Mouse (Mus musculus) heart, postnatal 10 days (tissue): ENCODE measurements around the gene Myo16. TPM values are rescaled to one million over a fixed set of nuclear protein-coding genes. Genes with fewer than 3 reads are reported as not detected.
A peak's percentile ranks its signal among the peaks of the same experiment; 100 is the strongest.

Source experiments
- DNase-seq, 2 experiments: peaks; one replicate each; pipeline ENCODE4 v3.0.0; 2021
- intact Hi-C: fragments of 180-260 bp; cut with DNase I; formaldehyde crosslinking; loops from one replicate; pipeline ENCODE4 v1.15.1; 2025
- total RNA-seq, 2 experiments: library from RNA; stranded (reverse); gene quantifications; 2 replicates each; pipeline ENCODE4 v1.2.3; 2021

Myo16 gene
- 1 to 10 TPM; 7.6 to 8.0 TPM for total RNA-seq

DNA sequence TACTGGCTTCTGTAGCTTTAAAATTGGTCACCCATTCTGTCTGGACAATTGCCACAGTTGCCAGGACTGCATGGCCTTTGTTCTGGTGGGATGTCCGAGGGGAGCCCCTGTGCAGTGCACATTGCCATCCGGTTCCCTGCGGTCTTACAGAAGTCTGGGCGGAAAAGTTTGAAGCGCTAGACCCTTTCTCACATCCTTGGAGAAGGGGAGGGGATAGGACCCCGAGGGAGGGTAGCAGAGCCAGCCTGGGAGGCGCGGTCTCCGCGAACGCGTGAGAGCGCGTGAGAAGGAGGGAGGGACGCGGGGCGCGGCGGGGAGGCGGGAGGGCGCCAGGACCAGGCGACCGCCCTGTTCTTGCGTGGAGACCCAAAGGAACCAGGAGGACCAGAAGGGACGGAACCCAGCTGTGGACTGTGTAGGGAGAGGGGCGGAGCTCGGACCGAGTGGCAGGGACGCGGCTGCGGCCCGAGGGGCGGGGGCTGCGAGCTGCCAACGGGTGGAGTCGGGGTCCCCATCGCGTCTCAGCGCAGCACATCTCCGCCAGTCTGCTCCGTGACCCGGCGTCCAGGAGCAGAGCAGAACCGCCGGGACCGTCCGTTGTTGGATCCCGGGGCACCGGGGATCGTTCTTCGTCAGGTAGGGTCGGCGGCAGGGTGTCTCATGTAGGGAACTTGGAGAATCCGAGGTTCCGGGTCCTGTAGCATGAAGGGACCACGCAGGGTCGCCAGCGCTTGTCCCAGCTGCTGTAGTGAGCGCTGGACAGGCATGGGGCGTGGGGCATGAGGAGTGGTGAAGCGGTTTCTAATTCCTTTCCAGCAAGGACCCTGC, at the start of gene Myo16:
Myo16 (plus strand) TSS at position 301 of the 828 bp plus-strand sequence.
- intact Hi-C loops = no loop called here

DNA sequence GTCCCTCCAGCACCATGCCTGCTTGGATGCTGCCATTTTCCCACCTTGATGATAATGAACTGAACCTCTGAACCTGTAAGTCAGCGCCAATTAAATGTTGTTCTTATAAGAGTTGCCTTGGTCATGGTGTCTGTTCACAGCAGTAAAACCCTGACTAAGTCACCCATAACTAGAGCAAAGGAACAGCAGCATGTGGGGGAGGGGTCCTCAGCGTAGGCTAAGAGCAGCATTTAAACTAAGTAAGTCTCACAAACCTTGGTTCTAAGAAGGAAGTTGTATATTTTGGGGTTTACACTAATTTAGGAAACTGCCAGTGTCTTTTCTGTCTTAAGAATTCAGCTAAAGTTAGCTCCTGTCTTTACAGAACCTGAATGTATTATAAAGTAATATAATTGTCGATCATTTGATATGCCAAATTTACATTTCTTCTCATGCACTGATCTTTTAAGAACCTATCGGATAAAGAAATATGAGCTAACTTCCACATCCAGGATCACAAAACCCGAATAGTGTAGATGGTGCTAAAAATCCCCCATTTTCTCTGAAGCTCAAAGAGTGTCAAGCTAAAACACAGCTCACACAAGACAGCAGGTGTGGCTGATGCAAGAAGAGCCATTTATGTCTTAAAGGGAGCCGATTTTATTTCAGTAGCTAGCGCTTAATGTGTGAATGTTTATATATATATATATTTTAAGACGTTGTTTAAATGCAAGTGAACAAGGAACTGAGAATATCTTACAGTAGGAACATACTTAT, 45.0 kb upstream of the Myo16 start:
- intact Hi-C loops = no loop called here
- no peak for DNase-seq

More for the DNA sequence above, at the start of gene Myo16:
- DNase-seq = peak; percentile 4 to 7

DNA sequence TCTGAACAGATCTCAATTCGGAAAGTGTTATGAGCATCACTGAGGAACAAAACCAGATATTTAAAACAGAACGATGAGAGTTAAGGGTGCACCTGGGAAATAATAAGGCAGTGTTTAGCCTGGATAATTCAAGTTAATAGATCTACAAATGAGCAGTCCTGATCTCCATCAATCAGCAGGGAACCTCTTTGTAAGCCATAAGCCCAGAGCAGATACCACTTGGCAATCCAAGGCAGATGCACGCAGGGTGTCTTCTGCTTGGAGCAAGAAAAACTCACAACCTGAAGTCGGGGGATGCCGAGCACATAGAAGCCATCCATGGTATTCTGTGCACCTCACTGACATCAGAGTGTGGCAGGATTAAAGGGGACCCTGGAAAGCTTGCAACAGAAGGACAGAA, 31.0 kb upstream of the Myo16 start:
- intact Hi-C loops = no loop called here
- no peak for DNase-seq

DNA sequence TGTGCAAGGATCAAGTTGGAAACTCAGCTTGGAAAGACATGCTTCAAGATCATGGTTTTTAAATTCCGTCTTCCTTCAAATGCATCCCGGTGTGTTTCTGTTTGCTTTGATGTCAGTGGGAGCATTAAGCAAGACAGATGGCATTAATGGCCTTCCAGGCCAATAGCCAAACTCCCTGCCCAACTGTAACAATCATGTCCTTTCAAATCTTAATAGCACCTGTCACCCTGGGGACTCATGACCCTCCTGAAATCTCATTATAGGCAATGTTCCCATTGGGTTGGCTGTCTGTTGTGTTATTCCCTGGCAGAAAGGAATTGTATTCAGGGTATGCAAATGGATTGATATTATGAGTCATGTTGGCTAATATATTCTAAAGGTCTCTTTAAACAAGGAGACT, 30.3 kb upstream of the Myo16 start:
- no peak for DNase-seq
- intact Hi-C loops = no loop called here

DNA sequence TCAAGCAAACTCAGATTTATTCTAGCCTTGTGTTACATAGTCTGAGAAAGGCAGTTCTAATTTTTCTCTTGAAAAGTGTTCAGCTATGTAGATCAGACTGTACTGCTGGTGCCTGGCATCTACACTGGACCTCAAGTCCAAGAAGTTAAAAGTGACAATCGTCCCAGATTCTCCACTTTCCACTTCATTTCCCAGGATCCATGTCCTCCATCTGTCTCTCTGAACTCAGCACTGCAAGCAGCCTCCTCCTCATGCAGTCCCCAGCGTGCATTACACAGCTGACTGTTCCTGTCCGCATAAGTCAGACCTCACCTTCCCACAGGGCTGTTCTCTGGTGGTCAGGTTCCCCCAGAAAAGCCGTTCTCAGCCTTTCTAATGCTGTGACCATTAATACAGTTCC, 28.0 kb upstream of the Myo16 start:
- intact Hi-C loops = no loop called here
- no peak for DNase-seq

DNA sequence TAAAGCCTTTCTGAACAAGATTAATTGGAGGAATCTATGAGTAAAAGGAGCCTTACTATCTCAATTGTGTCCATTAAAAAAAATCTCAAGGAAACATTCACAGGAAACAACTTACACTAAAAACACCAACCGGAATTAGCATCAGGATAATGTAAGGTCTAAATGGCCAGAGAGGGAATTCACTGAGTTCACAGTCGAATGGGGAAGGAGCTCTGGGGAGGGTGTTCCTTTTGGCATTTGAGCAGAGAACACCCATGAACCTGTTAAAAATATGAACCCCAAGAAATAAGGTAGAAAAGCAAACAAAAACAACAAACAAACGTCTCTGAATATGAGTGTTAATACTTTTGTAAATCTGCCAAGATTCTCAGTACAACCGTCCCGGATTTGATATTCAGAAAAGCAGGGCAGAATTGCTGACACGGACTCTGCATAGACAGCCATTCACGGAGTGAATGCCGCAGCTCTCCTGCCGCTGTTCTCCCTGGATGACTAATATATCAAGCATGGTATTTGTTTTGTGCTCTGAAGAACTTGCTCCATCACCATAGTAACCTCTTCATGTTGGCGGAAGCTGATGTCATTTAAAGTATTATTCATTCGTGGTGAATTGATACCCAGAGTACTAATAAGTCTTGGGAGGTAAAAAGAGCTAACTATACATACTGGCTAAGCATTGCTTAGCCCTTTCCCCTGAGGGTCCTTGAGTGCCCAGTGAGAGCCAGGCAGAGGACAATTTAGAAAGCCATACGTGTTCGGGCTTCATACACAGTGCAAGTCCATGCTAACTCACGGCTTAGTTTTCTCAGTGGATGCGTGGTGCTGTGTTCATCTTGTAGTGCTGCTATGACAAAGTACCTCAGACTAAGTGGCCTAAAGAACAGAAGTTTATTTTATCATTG, 22.9 kb upstream of the Myo16 start:
- DNase-seq = no peak
- intact Hi-C loops = no loop called here

DNA sequence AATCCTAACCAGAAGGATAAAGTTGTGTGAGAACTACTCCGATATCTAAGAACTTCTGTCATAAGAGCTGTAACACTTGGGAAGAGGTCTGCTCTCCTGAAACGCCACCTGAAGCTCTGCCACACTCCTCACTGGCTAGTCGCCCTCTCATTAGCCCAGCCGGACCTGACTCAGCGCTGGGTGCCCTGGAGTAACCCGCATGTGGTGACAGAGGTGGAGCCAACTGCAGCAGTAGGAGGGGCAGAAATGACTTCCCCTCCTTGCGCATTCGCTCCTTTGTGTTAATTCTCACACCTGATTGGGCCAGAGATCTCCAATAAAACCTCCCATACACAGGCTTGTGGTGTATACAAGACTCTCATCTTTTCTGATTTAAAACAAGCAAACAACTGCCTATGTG, 14.2 kb upstream of the Myo16 start:
- no peak for DNase-seq
- intact Hi-C loops = no loop called here

DNA sequence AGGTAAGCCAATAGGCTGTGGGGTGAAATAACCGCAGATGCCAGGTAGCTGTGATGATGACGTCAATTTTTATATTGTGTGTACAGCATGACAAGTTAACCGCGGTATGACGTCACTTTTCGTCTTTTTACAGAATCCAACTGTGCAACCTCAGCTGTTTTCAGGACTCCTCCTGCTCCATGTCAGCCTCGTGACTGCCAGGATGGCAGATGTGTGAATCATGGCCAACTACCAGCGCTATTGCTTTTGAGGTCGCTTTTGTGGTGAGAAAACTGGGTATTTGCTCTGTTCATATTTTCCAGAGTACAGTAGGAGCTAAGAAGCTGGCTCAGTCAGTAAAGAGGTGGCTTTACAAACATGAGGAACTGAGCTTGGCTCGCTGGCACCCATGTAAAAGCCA, 9.8 kb upstream of the Myo16 start:
- DNase-seq = no peak
- intact Hi-C loops = no loop called here

DNA sequence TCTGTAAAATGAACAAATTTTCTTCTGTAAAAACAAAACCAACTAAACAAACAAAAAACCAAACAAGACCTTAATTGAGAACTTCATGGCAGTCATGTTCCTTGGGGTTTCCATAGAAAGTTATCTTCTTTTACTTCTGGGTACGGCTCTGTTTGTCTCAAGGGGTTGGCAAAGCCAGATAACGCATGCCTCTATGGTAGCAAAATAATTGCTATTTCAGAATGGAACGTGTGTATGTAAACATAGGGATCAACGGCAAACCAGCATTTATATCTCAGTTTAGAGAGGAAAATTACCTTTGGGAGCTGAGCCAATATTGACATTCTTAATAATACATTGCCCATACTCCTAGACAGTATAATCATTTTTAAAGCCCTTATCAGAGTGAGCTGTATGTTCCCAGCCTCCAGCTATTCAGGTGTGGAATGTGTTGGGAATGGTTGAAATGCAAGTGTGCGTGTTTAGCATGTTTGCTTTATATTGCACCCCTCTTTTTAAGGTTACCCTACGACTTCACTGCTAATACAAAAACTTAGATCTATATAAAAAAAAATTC, 1.9 kb upstream of the Myo16 start:
- DNase-seq = no peak
- intact Hi-C loops = no loop called here

DNA sequence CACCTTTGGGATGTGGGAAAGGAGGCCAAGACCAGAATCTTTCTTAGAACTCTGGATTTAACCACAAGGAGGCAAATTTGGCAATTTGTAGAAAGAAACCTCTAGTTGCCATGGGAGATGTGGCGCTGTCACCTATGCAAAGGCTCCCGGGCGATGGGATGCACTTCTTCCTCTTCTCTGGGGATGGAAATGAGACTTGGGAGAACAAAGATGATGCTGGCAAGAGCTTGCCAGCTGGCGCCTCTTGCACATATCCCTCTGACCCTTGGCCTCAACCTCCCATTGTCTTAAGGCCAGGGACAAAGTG, 681 bp downstream of the Myo16 start:
- intact Hi-C loops = no loop called here
- no peak for DNase-seq

DNA sequence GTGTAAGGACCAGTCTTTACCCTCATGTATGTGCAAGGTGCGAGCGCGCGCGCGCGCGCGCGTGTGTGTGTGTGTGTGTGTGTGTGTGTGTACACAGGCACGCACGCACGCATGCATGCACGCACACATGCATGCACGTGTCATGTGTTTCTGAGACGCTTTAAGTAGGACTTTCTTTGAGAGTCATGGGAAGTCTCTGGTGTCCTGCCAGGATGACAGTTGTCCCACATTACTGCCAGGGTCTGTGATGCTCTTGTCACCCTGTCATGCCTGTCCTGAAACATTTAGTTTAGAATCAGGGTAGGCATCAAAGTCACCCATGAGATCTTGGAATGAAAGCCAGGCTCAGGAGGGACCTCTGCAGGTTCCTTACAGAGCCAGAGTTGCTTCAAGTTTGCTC, 1.4 kb downstream of the Myo16 start:
- no peak for DNase-seq
- intact Hi-C loops = no loop called here

DNA sequence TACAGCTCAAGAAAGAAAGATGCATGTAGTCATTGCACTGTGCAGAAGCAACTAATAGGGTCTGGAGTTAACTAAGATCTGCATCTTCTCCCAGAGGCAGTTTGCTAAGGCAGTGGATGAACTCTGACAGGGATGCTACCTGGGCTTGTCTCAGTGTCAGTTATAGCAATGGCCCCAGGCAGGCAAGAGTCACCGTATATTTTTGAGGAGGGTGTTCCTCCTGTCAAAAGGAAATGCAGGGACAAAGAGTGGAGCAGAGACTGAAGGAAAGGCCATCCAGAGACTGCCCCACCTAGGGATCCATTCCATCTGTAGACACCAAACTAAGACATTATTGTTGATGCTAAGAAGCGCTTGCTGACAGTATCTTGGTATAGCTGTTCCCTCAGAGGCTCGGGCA, 7.4 kb downstream of the Myo16 start:
- intact Hi-C loops = loop anchor here (5.0 kb wide), 1 partner anchor 104 kb away; no protein-coding TSS in a partner anchor
- DNase-seq = no peak

DNA sequence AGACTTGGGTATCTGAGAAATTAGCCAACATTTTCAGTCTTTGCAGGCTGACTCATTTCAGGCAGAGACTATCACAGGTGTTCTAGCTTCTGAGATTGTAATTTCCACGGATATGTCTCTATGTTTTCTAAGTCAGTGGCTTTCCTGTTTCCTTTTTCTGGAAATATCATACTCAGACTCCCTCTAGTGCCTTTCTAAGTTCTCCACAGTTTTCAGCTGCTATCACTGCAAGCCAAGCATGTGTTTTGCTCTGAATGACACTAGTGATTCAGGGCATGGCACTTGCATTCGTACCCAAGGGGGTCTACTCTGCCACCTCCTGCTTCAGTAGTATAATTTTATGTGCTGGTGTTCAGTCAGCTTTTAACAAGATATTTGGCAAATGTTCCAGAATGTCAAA, 11.2 kb downstream of the Myo16 start:
- DNase-seq = no peak
- intact Hi-C loops = loop anchor here (5.0 kb wide), 1 partner anchor 108 kb away; no protein-coding TSS in a partner anchor

DNA sequence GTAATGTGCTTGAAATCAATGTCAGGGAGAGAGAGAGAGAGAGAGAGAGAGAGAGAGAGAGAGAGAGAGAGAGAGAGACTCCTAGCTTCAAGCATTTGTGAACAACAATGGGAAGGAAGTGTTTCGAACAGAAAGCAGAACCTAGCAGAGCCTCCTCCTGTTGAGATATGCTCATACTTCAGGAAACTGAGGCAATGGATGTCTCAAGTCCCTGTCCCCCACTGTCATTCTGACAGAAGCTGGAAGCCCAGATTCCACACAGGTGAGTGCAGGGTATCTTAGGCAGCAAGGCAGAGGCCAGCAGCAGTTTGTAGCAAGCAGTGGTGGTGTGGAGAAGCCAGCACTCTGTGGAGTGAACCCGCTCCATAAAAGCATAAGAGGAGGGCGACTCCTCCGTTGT, 14.6 kb downstream of the Myo16 start:
- intact Hi-C loops = no loop called here
- DNase-seq = no peak

DNA sequence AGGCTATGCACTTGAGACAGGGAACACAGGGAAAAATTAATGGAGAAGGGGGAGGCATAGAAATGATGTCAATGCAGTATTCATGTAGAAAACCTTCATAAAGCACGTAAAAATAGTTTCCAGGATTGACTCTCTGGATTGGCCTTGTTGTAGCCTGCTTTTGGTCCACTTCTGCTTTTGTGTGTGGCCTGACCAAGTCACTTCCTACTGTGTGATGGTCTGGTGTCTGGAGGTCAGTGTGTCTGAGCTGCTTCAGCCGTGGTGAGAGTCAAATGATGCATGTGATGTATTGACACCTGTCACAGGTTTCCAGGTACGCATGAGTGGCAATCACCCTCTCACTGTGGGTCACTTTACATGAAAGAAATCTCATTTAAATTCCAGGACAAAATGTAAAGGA, 16.2 kb downstream of the Myo16 start:
- no peak for DNase-seq
- intact Hi-C loops = no loop called here

DNA sequence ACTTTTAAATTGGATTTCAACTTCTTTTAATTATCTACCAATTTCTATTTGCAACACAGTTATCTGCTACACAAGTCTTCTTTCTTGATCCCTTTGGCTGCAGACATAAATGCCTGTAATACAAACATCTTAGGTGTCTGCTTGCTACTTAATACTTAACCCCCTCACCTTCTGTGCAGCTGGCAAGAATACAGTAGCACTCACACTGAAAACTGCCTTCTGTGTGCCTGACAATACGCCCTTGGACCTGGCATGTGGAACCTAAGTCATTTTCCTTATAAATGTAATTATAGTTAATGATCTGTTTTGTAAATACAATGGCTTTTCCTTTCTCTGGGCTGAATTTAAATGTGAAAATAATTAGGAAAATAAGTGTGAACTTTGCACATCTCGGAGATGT, 17.6 kb downstream of the Myo16 start:
- no peak for DNase-seq
- intact Hi-C loops = no loop called here

DNA sequence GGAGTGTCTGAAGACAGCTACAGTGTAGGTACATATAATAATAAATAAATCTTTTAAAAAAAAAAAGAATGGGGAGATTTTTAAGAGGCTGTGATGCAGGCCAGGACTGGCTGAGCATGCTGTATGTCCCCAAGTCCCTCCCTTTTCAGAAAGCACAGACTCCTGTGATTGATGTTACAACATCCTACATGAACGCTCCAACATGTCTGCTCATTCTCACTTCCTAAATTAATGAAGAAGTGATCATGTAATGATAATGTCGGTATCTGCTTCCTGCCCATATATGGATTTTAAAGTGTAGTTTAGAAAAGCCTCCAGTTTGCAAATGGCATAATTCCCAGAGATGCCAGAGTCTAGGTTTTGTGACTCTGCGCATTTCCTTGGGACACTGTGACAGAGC, 18.6 kb downstream of the Myo16 start:
- DNase-seq = no peak
- intact Hi-C loops = no loop called here

DNA sequence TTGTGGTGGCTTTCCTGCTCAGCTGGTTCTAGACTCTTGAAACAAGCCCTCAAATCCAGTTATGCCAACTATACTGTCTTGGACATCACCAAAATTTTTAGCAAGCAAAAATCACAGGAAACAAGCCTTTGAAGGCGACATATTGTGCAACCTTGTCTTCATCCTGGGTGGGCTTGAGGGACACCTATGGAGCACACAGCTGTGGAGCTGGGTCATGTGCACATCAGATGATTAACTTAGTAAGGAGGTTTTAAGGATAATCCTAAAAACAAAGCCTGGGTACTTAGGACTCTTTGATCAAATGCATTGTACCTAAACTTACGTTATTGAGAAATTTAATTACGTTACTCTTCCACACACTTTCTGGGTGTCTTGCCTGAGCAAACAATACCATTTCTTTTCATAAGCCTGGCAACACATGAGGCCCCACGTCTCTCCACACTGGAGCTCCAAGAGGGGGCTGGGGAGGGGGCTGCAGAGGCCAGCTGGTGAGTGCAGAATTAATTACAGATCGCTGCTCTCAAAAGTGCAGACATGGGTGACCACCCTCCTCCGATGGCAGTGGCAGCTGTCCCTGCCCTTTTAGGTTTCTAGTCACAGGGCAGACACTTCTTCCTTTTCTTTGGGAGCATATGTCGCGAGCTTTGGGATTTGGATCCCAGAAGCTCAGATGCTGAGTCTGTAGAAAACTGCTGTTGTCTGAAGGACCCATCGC, 19.5 kb downstream of the Myo16 start:
- intact Hi-C loops = no loop called here
- DNase-seq = no peak

DNA sequence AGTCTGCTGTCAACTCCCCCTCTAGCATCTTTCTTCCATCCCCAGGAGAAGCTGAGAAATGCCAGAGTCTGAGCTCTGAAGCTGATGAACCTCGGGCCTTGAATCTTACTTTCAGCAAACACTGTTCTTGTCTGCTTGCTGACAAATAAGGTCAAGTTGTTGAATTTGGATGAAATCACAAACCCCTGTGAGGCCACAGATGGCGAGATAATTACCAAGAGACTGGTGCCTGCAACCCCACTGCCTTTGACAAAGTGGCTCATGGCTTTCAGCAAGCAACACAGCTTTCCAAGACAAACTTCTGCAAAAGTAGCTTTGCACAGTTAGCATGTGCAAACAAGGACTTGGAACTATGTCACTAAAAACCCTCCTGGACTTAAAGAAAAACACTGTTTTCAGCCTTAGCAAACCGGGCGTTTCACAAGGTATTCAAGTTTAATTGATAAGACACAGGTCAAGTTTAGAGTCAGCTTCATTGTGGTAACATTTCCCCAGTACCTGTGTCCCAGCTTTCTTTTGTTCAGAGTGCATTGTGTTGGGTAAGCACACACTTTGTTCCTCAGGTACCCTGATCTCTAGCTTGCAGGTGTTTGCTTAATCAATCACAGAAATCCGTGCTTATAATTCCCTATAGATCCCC, 20.6 kb downstream of the Myo16 start:
- no peak for DNase-seq
- intact Hi-C loops = no loop called here
